Comparison of ENCODE assay signal across 9 mouse cellular contexts in the genomic region with DNA sequence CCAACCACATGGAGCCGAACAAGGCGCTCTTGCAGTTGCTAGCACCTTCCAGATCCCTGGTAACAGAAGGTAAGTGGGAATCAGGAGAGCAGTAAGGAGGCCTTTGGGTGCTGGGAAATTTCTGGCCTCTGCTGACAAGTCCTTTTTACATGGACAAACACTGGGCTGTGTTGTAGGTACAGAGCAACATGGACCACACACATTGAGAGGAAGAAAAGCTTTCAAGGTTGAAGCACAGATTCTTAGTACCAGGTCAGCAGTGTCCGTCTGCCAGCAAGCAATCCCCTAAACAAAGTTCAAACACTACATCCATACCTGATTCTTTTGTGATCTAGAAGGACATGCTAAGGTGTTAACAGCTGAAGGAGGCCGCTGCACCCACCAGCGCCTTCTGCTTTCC. TPM values are rescaled to one million over a fixed set of nuclear protein-coding genes. Genes with fewer than 3 reads are reported as not detected.
DNase-seq lines count a peak whose midpoint lies in the region; ATAC-seq and TF ChIP-seq lines count a peak whose summit lies in the region.
"Had no signal": no experiment of that assay in that cellular context is flagged by ENCODE, and none has a peak within 500 bp of the region (broad histone marks: within the 10 kb centered on the region; RNA-seq: fewer than 3 reads in every experiment).

No protein-coding gene starts in this region.

- no peaks in the 10 kb centered on the region for H3K36me3 ChIP-seq in lung, embryonic 14.5 days (ENCODE audit: insufficient read depth)
- H3K36me3 ChIP-seq in heart, embryonic 13.5 days: no peaks in the 10 kb centered on the region
- H3K36me3 ChIP-seq in limb, embryonic 12.5 days: no peaks in the 10 kb centered on the region
- H3K36me3 ChIP-seq in stomach, embryonic 14.5 days (ENCODE audit: control insufficient read depth, insufficient read depth, low read length): no peaks in the 10 kb centered on the region
- H3K36me3 ChIP-seq: G1E had no signal

- peak overlapping the region; percentile 99; the same call in 1 of the 2 replicates for H3K27ac ChIP-seq in lung, embryonic 14.5 days (ENCODE audit: low read depth)
- peak overlapping the region; percentile 98 for H3K27ac ChIP-seq in heart, embryonic 13.5 days (replicated peaks)
- peak overlapping the region; percentile 98 for H3K27ac ChIP-seq in limb, embryonic 12.5 days
- peak overlapping the region; percentile 99; the same call in 1 of the 2 replicates for H3K27ac ChIP-seq in stomach, embryonic 14.5 days (ENCODE audit: low read length)

- DNase-seq in lung, embryonic 14.5 days: peak; percentile 30
- DNase-seq in lung, postnatal 14 days: no peak
- DNase-seq in layer of hippocampus, postnatal 25 days (ENCODE audit: extremely low spot score in 1 of 2, low spot score in 1 of 2): no peak
- no peak for DNase-seq in left cerebral cortex, postnatal 36 days (ENCODE audit: low spot score in 2 of 2)
- no peak for DNase-seq in layer of hippocampus, adult 9-11 months

- peak overlapping the region; percentile 62 for H3K4me2 ChIP-seq in lung, embryonic 14.5 days
- peak overlapping the region; percentile 76 for H3K4me2 ChIP-seq in heart, embryonic 13.5 days
- H3K4me2 ChIP-seq in limb, embryonic 12.5 days: peak overlapping the region; percentile 65
- H3K4me2 ChIP-seq in stomach, embryonic 14.5 days (replicated peaks; ENCODE audit: low read depth, low read length): peak overlapping the region; percentile 47

- peaks cover 5% of the 10 kb centered on the region; the same call in 1 of the 2 replicates for H3K4me1 ChIP-seq in lung, embryonic 14.5 days (ENCODE audit: insufficient read depth)
- peaks cover 36% of the 10 kb centered on the region for H3K4me1 ChIP-seq in heart, embryonic 13.5 days
- peaks cover 27% of the 10 kb centered on the region for H3K4me1 ChIP-seq in limb, embryonic 12.5 days (replicated peaks)
- H3K4me1 ChIP-seq in stomach, embryonic 14.5 days (ENCODE audit: control insufficient read depth, insufficient read depth, low read length): peaks cover 10% of the 10 kb centered on the region; the same call in 1 of the 2 replicates

- 14% methylated on average over 5 of the region's 5 CpGs for WGBS in lung, embryonic 14.5 days
- 23% methylated on average over 5 of the region's 5 CpGs for WGBS in heart, embryonic 13.5 days
- 32% methylated on average over 5 of the region's 5 CpGs for WGBS in limb, embryonic 12.5 days
- WGBS in stomach, embryonic 14.5 days: 15% methylated on average over 5 of the region's 5 CpGs

- H3K9ac ChIP-seq in lung, embryonic 14.5 days: peak overlapping the region; percentile 89
- H3K9ac ChIP-seq in heart, embryonic 13.5 days: peak overlapping the region; percentile 97
- peak overlapping the region; percentile 91; the same call in 1 of the 2 replicates for H3K9ac ChIP-seq in limb, embryonic 12.5 days (replicated peaks)
- peak overlapping the region; percentile 91; the same call in 1 of the 2 replicates for H3K9ac ChIP-seq in stomach, embryonic 14.5 days (replicated peaks; ENCODE audit: low read depth, low read length)

- ATAC-seq in lung, embryonic 14.5 days (ENCODE audit: insufficient read depth): no peak
- ATAC-seq in heart, embryonic 13.5 days (ENCODE audit: extremely low read depth, insufficient number of reproducible peaks, low FRiP score, low TSS enrichment): no peak
- ATAC-seq in limb, embryonic 12.5 days (ENCODE audit: insufficient number of reproducible peaks, insufficient read depth, low FRiP score, low TSS enrichment, low read depth): no peak
- ATAC-seq in stomach, embryonic 14.5 days (ENCODE audit: insufficient number of reproducible peaks, insufficient read depth, low FRiP score, low read depth): no peak

- intact Hi-C loops in left cerebral cortex, postnatal 36 days (cut with DNase I): loop anchor here (5.0 kb wide), 2 partner anchors 44 to 441 kb away; no protein-coding TSS in a partner anchor

- peak overlapping the region; percentile 80 for H3K4me3 ChIP-seq in lung, embryonic 14.5 days (ENCODE audit: low read depth, low read length)
- H3K4me3 ChIP-seq in heart, embryonic 13.5 days: peak overlapping the region; percentile 83
- H3K4me3 ChIP-seq in limb, embryonic 12.5 days (replicated peaks): peak overlapping the region; percentile 83
- H3K4me3 ChIP-seq in stomach, embryonic 14.5 days (ENCODE audit: low read depth, low read length): peak overlapping the region; percentile 88

- TF ChIP-seq CTCF in lung, embryonic 14.5 days (IDR thresholded peaks at IDR 0.05; ENCODE audit: low read depth): no peak

- H3K9me3 ChIP-seq in lung, embryonic 14.5 days (ENCODE audit: low read depth, low read length): no peaks in the 10 kb centered on the region
- H3K9me3 ChIP-seq in heart, embryonic 13.5 days: no peaks in the 10 kb centered on the region
- no peaks in the 10 kb centered on the region for H3K9me3 ChIP-seq in limb, embryonic 12.5 days
- H3K9me3 ChIP-seq in stomach, embryonic 14.5 days (ENCODE audit: control insufficient read depth, low read depth, low read length): no peaks in the 10 kb centered on the region
- H3K9me3 ChIP-seq: G1E had no signal

- H3K27me3 ChIP-seq in lung, embryonic 14.5 days (ENCODE audit: insufficient read depth, low read length): no peaks in the 10 kb centered on the region
- no peaks in the 10 kb centered on the region for H3K27me3 ChIP-seq in heart, embryonic 13.5 days (replicated peaks)
- no peaks in the 10 kb centered on the region for H3K27me3 ChIP-seq in limb, embryonic 12.5 days
- no peaks in the 10 kb centered on the region for H3K27me3 ChIP-seq in stomach, embryonic 14.5 days (ENCODE audit: control insufficient read depth, insufficient read depth, low read length)

RNA-seq across cellular contexts. Expression of a gene that starts 1.7 kb away (rescaled TPM):
- polyA plus RNA-seq in lung, embryonic 14.5 days (2014; fragmentation: Nextera tagmentation; extraction: Ambion mirVana): 127 and 136 TPM in 2 replicates
- 89.2 and 89.8 TPM in 2 replicates for polyA plus RNA-seq in heart, embryonic 13.5 days (2015; fragmentation: Nextera tagmentation; extraction: Ambion mirVana)
- 101 and 114 TPM in 2 replicates for polyA plus RNA-seq in limb, embryonic 12.5 days (2016; fragmentation: Nextera tagmentation; extraction: Ambion mirVana)
- 138 and 146 TPM in 2 replicates for polyA plus RNA-seq in stomach, embryonic 14.5 days (2014; fragmentation: Nextera tagmentation; extraction: Ambion mirVana)
- 10 to 100 TPM; 10.3 to 13.3 TPM for total RNA-seq in layer of hippocampus, postnatal 25 days (2021)
- total RNA-seq in left cerebral cortex, postnatal 36 days (2021): 10 to 100 TPM; 22.9 to 23.4 TPM
